Mouse (Mus musculus) ES-Bruce4 (cell line): ENCODE measurements around the gene Ccz1. TPM values are rescaled to one million over a fixed set of nuclear protein-coding genes. Genes with fewer than 3 reads are reported as not detected.

Experiments used
- H3K27ac ChIP-seq: 2 replicates; pipeline ENCODE4 v1.5.1; 2012; ENCODE audit warnings: low read length, inconsistent platforms; ENCODE audit not compliant: insufficient read depth
- H3K27me3 ChIP-seq: 2 replicates; pipeline ENCODE4 v1.6.1; 2012; ENCODE audit warnings: mild to moderate bottlenecking, low read length, inconsistent platforms; ENCODE audit not compliant: control insufficient read depth, poor library complexity, insufficient read depth, severe bottlenecking
- H3K36me3 ChIP-seq: 2 replicates; pipeline ENCODE4 v1.6.1; 2012; ENCODE audit warnings: inconsistent platforms, mild to moderate bottlenecking, low read length, moderate library complexity; ENCODE audit not compliant: control insufficient read depth, poor library complexity, insufficient read depth, severe bottlenecking
- H3K4me1 ChIP-seq: one replicate; pipeline ENCODE4 v1.8.1; 2011; ENCODE audit warnings: low read length; ENCODE audit not compliant: control insufficient read depth, insufficient read depth
- H3K4me3 ChIP-seq: 2 replicates; pipeline ENCODE4 v1.5.1; 2011; ENCODE audit warnings: low read depth, mild to moderate bottlenecking, low read length
- H3K9ac ChIP-seq: 2 replicates; pipeline ENCODE4 v1.6.1; 2012; ENCODE audit warnings: low read depth, mild to moderate bottlenecking, inconsistent platforms; ENCODE audit not compliant: poor library complexity, severe bottlenecking
- H3K9me3 ChIP-seq: replicated peaks from 2 replicates; pipeline ENCODE4 v1.6.1; 2012; ENCODE audit warnings: mild to moderate bottlenecking, low read length, inconsistent platforms; ENCODE audit not compliant: control insufficient read depth, poor library complexity, insufficient read depth, severe bottlenecking
- CTCF ChIP-seq: IDR thresholded peaks from one replicate; pipeline ENCODE4 v1.8.1; 2011; ENCODE audit warnings: low read depth, low read length
- EP300 ChIP-seq: IDR thresholded peaks from 2 replicates; pipeline ENCODE4 v1.6.1; 2011; ENCODE audit warnings: low read depth, low read length; ENCODE audit not compliant: insufficient read depth
- POLR2A ChIP-seq: IDR thresholded peaks from one replicate; pipeline ENCODE4 v1.8.1; 2011; ENCODE audit warnings: low read length; ENCODE audit not compliant: insufficient read depth
- polyA plus RNA-seq: library from polyadenylated mRNA; stranded (reverse); fragments of >200 nt; gene quantifications from 2 replicates; pipeline ENCODE4 v1.2.4, GENCODE M21; 2011; ENCODE audit warnings: low read depth; ENCODE audit not compliant: missing spikeins, insufficient read depth, insufficient read length

Ccz1 gene
- polyA plus RNA-seq, 1 experiment: 69.5 TPM

DNA sequence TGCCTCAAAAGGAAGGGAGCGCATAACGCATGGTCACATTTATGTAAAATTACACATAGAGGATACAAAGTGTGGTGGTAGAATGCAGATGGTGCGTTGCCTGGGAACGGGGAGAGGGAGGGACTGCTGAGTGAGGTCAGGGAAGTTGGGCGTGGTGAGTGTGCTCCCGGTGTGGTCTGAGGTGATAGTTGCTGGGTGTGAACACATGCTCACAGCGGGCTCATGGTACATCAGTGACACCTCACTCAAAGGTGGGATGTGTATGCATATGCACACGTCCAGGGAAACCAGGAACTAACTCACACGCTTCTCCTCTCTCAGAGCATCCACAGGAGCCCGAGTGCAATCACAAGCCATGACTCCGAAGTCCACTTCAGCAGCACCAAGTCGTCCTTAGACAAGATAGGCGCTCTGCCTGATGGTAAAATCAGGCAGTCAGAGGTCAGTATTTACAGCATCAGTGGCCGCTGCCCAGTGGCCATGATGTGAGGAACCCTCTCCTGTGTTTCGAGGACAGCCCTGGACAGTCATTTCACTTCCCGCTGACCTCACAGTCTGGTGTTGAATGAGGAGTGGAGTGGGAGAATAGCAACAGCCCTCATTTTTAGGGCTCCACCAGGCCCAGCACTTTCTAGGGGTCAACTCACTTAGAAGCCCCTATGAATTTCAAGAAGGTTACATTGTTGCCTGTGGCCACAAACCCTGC, 37.8 kb downstream of the Ccz1 start:
- Histone ChIP-seq H3K4me1 (no peaks in the 10 kb centered on the region), H3K9ac (no peak overlapping the region), H3K36me3 (no peaks in the 10 kb centered on the region), H3K27ac (no peak overlapping the region), H3K4me3 (no peak overlapping the region), H3K27me3 (no peaks in the 10 kb centered on the region), H3K9me3 (no peaks in the 10 kb centered on the region)
- TF ChIP-seq POLR2A: no peak
- TF ChIP-seq CTCF: no peak
- TF ChIP-seq EP300: no peak

GRCm38 (mm10) chr5:143976232-143976631, 38.4 kb downstream of the Ccz1 start:
- H3K36me3 ChIP-seq: no peaks in the 10 kb centered on the region
- no peak for TF ChIP-seq EP300
- no peak for TF ChIP-seq POLR2A
- TF ChIP-seq CTCF: no peak
- H3K4me1 ChIP-seq: no peaks in the 10 kb centered on the region
- no peak overlapping the region for H3K9ac ChIP-seq
- no peaks in the 10 kb centered on the region for H3K9me3 ChIP-seq
- no peak overlapping the region for H3K27ac ChIP-seq
- H3K4me3 ChIP-seq: no peak overlapping the region
- no peaks in the 10 kb centered on the region for H3K27me3 ChIP-seq

- TF ChIP-seq EP300: no peak
- TF ChIP-seq CTCF: no peak
- no peak for TF ChIP-seq POLR2A
- Histone ChIP-seq H3K9me3 (no peaks in the 10 kb centered on the region), H3K4me3 (no peak overlapping the region), H3K27me3 (no peaks in the 10 kb centered on the region), H3K4me1 (no peaks in the 10 kb centered on the region), H3K36me3 (no peaks in the 10 kb centered on the region), H3K27ac (no peak overlapping the region), H3K9ac (no peak overlapping the region)
These were observed 39.1 kb downstream of the Ccz1 start for GRCm38 (mm10) chr5:143975631-143975933.

DNA sequence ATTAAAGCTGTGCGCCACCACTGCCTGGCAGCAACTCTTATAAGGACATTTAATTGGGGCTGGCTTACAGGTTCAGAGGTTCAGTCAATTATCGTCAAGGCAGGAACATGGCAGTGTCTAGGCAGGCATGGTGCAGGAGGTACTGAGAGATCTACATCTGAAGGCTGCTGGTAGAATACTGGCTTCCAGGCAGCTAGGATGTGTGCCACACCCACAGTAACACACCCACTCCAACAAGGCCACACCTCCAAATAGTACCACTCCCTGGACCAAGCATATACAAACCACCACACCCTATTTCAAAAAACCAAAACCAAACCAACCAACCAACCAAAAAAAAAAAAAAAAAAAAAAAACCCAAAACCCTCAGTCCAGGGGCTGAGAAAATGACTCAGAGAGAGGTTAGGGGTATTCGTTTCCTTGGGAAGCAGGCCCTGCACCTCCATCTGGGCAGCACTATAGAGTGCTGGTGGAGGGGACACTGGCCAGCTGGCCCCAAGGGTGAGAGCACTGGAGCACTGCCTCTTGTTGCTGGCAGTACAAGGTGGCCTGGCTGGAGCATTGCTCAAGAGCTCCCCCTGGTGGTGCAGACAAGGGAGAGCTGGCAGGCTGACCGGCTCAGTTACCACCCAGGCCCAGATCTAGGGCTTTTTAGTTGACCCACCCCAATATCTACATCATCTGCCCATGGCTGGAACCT, 39.6 kb downstream of the Ccz1 start:
- no peaks in the 10 kb centered on the region for H3K27me3 ChIP-seq
- no peak for TF ChIP-seq POLR2A
- TF ChIP-seq CTCF: peak; percentile 96
- H3K27ac ChIP-seq: no peak overlapping the region
- no peaks in the 10 kb centered on the region for H3K9me3 ChIP-seq
- no peak overlapping the region for H3K4me3 ChIP-seq
- no peaks in the 10 kb centered on the region for H3K4me1 ChIP-seq
- no peaks in the 10 kb centered on the region for H3K36me3 ChIP-seq
- no peak overlapping the region for H3K9ac ChIP-seq

DNA sequence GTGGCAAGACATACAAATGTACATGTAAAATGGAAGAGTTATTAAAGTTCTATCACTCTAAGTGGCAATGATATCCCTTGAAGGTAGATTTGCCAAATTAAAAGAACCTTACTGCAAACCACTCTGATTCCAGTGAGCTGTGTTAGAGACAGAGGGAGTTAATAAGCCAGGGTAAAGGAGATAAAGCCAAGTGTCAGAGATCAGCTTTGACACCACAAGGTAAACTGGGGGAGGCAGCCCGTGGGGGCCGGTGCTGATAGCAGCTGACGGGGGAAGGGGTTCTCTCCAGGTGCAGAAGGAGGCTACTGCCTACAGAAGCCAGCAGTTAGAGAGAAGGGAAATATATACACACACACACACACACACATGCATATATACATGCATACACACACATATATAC, 42.0 kb downstream of the Ccz1 start:
- no peak overlapping the region for H3K9ac ChIP-seq
- no peaks in the 10 kb centered on the region for H3K9me3 ChIP-seq
- H3K27me3 ChIP-seq: no peaks in the 10 kb centered on the region
- no peak overlapping the region for H3K4me3 ChIP-seq
- H3K36me3 ChIP-seq: no peaks in the 10 kb centered on the region
- no peak overlapping the region for H3K27ac ChIP-seq
- TF ChIP-seq CTCF (no peak), EP300 (no peak), POLR2A (no peak)
- no peaks in the 10 kb centered on the region for H3K4me1 ChIP-seq

DNA sequence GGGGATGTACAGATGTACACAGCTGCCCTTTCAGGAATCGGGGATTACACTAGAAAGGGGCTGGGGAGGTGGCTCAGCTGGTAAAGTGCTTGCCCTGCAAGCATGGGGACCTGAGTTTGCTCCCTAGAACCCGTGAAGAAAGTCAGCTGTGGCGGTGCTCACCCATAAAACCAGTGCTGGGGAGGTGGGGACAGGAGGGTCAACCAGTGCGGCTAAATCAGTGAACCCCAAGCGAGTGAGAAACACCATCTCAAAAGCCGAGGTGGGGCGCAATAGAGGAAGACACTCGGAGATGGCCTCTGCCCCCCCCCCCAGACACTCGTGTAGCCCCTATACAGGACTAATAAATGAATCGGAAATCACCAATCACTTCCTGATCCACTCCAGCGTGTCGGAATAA, 48.0 kb downstream of the Ccz1 start:
- Histone ChIP-seq H3K36me3 (no peaks in the 10 kb centered on the region), H3K9me3 (no peaks in the 10 kb centered on the region), H3K4me1 (no peaks in the 10 kb centered on the region), H3K27me3 (no peaks in the 10 kb centered on the region), H3K27ac (no peak overlapping the region), H3K4me3 (no peak overlapping the region), H3K9ac (no peak overlapping the region)
- TF ChIP-seq EP300 (no peak), POLR2A (no peak)
